Mouse (Mus musculus) liver, adult 2 months (tissue): ENCODE results near the gene Slc22a16.

Source experiments
- CTCF ChIP-seq: fragments of 200-500 bp; IDR thresholded peaks from 2 replicates; pipeline ENCODE4 v1.5.1; 2011; ENCODE audit warnings: low read depth, low read length, control low read depth
- POLR2A ChIP-seq: fragments of 200-500 bp; IDR thresholded peaks from 2 replicates; pipeline ENCODE4 v1.6.1; 2011; ENCODE audit warnings: low read length, control low read depth; ENCODE audit not compliant: insufficient read depth; ENCODE audit errors: extremely low read depth

DNA sequence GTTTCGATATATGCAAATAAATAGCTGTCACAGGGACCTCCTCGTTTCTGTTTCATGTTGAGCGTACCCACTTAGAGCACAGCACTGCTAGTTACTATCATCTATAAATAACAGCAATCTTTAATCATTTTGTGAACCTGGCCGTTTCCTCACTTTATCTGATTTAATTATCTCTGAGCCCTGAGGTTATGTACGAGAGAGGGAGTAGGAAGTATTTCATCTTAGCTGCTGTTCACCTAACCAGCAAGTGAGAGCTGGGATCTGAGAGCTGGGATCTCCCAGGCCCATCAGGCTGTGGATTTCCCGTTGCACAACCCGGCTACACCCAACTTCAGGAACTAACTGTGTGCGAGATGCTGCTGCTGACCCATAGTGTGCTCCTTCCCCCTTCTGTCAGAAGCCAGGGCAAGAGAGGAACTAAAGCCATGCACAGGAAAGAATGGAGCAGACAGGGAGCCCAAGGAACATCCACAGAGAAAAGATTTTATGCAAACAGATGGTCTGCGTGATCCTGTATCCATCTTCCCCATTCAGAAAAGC, 44.5 kb upstream of the Slc22a16 start:
- TF ChIP-seq CTCF (no peak), POLR2A (no peak)
